Mouse (Mus musculus) embryonic fibroblast, embryonic 13.5 days (primary cell): ENCODE measurements at regions not wholly inside any gene's neighbourhood (a gene's known extent, or its start where the extent isn't known, plus 50 kb on each side); places are given as distances from the start of the nearest gene placed in this dataset.

Experiments used
- CTCF ChIP-seq: IDR thresholded peaks from 2 replicates; pipeline ENCODE4 v1.5.1; 2011; ENCODE audit warnings: mild to moderate bottlenecking, control low read depth, low read length, moderate library complexity, borderline replicate concordance; ENCODE audit not compliant: insufficient read depth
- POLR2A ChIP-seq: IDR thresholded peaks from 2 replicates; pipeline ENCODE4 v1.6.1; 2011; ENCODE audit warnings: low read depth, mild to moderate bottlenecking, control low read depth, low read length, moderate library complexity

GRCm38 (mm10) chr12:8865250-8865649, 56.2 kb upstream of the Laptm4a start:
- TF ChIP-seq CTCF (no peak), POLR2A (no peak)
